Mouse (Mus musculus): ENCODE data around the gene Olfr777. TPM values are rescaled to one million over a fixed set of nuclear protein-coding genes. Genes with fewer than 3 reads are reported as not detected.
"Not testable (repeated sequence)": the region's sequence is repeated elsewhere in the genome, so short reads cannot be mapped to it uniquely, and the experiment has no call there.

Gene Olfr777
- not detected in 2 replicates for polyA plus RNA-seq (2012; rRNA removed)
- polyA plus RNA-seq (2014; fragmentation: Nextera tagmentation; extraction: Ambion mirVana): not detected in 2 replicates

DNA sequence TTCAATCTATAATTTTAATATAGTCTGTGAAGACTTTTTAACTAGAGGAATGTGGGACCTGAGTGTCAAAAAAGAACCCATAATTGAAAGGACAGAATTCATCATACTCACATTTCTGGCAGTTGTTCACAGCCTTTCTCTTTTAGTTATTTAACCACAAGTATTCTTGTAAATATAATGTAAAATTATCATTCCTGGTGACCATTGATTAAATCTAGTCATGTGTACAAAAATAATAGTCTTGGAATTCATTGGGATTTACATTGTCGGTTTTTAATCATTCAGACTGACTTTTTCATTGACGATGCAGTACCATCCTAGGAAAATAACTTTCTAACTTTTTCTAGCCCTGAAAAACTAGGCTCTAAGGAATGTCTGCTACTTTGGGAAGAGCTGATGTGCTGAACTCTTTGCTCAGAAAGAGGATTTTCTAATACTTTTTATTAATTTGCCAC, at the start of gene Olfr777:
Olfr777 (minus strand) TSS at position 405 of the 455 bp plus-strand sequence.
- Histone ChIP-seq H3K36me3 (replicated peaks; ENCODE audit: control insufficient read depth, insufficient read depth, low read depth) (no peaks in the 10 kb centered on the region), H3K4me2 (ENCODE audit: low read depth) (no peak within 1 kb of the TSS), H3K9ac (replicated peaks) (no peak within 1 kb of the TSS), H3K4me1 (replicated peaks; ENCODE audit: control insufficient read depth in 2 of 2, insufficient read depth in 2 of 2, low read length in 1 of 2) (no peaks in the 10 kb centered on the region), H3K9me3 (ENCODE audit: control insufficient read depth, low read length) (no peaks in the 10 kb centered on the region), H3K27me3 (ENCODE audit: control insufficient read depth, insufficient read depth, low read length) (no peaks in the 10 kb centered on the region), H3K27ac (no peak within 1 kb of the TSS), H3K4me3 (ENCODE audit: insufficient read depth in 1 of 2, low read depth in 2 of 2, low read length in 2 of 2) (no peak within 1 kb of the TSS)
- no peak for ATAC-seq (ENCODE audit: insufficient read depth)
- 68% methylated on average over 2 of the region's 2 CpGs for WGBS (ENCODE audit: insufficient replicate concordance)
- DNase-seq (ENCODE audit: low read depth in 3 of 3, low spot score in 3 of 3): no peak
- no peak for TF ChIP-seq CTCF (IDR thresholded peaks at IDR 0.05; ENCODE audit: low read depth)
- TF ChIP-seq EP300 (IDR thresholded peaks at IDR 0.05; ENCODE audit: low read depth): no peak

DNA sequence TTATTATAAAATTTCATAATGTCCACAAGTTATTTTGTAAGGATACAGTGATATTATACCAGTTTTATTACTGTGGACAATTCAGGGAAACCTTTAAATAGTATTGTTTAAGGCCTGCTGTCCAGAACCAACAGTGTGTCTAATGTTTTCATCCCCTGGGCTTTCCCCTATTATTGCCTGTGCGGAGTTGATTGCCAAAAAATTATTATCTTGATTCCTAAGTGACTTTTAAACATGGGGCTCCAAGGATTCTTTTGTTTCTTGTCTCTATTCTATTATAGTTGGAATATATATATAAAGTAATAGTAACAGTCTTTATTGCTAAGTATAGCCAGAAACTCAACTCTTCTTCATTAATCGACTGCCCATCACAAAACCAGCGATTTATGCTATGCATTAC, 46.5 kb upstream of the Olfr777 start, which contains the start of gene Olfr780:
Olfr780 (plus strand) TSS at position 301 of the 400 bp plus-strand sequence.
- no peak within 1 kb of the TSS for H3K4me2 ChIP-seq (ENCODE audit: low read depth)
- H3K4me1 ChIP-seq (replicated peaks; ENCODE audit: control insufficient read depth in 2 of 2, insufficient read depth in 2 of 2, low read length in 1 of 2): no peaks in the 10 kb centered on the region
- no peak for DNase-seq (ENCODE audit: low read depth in 3 of 3, low spot score in 3 of 3)
- H3K4me3 ChIP-seq (ENCODE audit: insufficient read depth in 1 of 2, low read depth in 2 of 2, low read length in 2 of 2): no peak within 1 kb of the TSS
- no peak within 1 kb of the TSS for H3K27ac ChIP-seq
- no peak for ATAC-seq (ENCODE audit: insufficient read depth)
- TF ChIP-seq CTCF (IDR thresholded peaks at IDR 0.05; ENCODE audit: low read depth): no peak
- TF ChIP-seq EP300 (IDR thresholded peaks at IDR 0.05; ENCODE audit: low read depth): no peak
- no peak within 1 kb of the TSS for H3K9ac ChIP-seq (replicated peaks)
- H3K27me3 ChIP-seq (ENCODE audit: control insufficient read depth, insufficient read depth, low read length): no peaks in the 10 kb centered on the region
- H3K36me3 ChIP-seq (replicated peaks; ENCODE audit: control insufficient read depth, insufficient read depth, low read depth): no peaks in the 10 kb centered on the region
- no peaks in the 10 kb centered on the region for H3K9me3 ChIP-seq (ENCODE audit: control insufficient read depth, low read length)
- WGBS (ENCODE audit: insufficient replicate concordance): 48% methylated on average over 3 of the region's 3 CpGs

DNA sequence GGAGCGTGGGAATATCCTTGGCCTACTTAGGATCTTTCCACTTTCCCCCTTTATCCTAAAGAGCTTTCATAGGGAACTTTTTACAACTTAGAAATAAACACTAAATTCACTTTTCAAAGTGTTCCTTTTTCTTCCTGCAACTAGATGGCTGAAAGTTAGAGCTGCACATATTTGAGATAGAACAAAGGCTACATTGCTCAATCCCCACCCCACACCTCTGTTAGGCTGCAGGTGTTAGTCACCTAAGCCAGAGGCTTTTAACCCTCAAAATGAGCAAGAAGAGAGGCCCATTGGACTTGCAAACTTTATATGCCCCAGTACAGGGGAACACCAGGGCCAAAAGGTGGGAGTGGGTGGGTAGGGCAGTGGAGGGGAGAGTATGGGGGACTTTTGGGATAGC, 42.2 kb upstream of the Olfr777 start:
- not testable (repeated sequence) for H3K9me3 ChIP-seq (ENCODE audit: control insufficient read depth, low read length); H3K4me3 ChIP-seq (ENCODE audit: insufficient read depth in 1 of 2, low read depth in 2 of 2, low read length in 2 of 2); H3K9ac ChIP-seq (replicated peaks); DNase-seq (ENCODE audit: low read depth in 3 of 3, low spot score in 3 of 3); H3K4me1 ChIP-seq (replicated peaks; ENCODE audit: control insufficient read depth in 2 of 2, insufficient read depth in 2 of 2, low read length in 1 of 2); H3K27ac ChIP-seq; H3K4me2 ChIP-seq (ENCODE audit: low read depth); ATAC-seq (ENCODE audit: insufficient read depth); H3K27me3 ChIP-seq (ENCODE audit: control insufficient read depth, insufficient read depth, low read length); H3K36me3 ChIP-seq (replicated peaks; ENCODE audit: control insufficient read depth, insufficient read depth, low read depth)
- no CpG with 5 or more reads among the region's 1 CpGs for WGBS (ENCODE audit: insufficient replicate concordance)

DNA sequence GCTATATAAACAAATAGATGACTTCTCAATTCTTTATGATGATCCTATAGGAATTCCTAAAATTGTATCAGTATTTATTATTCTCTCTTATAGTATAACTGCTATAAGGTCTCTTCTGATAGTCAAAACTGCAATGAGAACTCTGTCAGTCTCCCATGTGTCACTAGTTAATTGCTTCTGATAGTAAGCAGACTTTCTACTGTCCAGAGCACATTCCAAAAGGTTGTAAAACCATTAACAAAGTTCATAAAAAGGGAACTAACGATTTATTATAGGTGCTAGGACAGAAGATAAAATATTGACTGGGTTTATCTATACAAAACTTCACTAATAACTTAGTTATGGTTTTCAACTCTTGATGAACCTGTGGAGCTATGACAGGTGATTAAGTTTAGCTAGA, 41.7 kb upstream of the Olfr777 start:
- DNase-seq (ENCODE audit: low read depth in 3 of 3, low spot score in 3 of 3); H3K36me3 ChIP-seq (replicated peaks; ENCODE audit: control insufficient read depth, insufficient read depth, low read depth); H3K9me3 ChIP-seq (ENCODE audit: control insufficient read depth, low read length); ATAC-seq (ENCODE audit: insufficient read depth); H3K4me3 ChIP-seq (ENCODE audit: insufficient read depth in 1 of 2, low read depth in 2 of 2, low read length in 2 of 2); H3K4me1 ChIP-seq (replicated peaks; ENCODE audit: control insufficient read depth in 2 of 2, insufficient read depth in 2 of 2, low read length in 1 of 2); H3K27ac ChIP-seq; H3K27me3 ChIP-seq (ENCODE audit: control insufficient read depth, insufficient read depth, low read length); H3K4me2 ChIP-seq (ENCODE audit: low read depth); H3K9ac ChIP-seq (replicated peaks): not testable (repeated sequence)
- 29% methylated on average over 1 of the region's 1 CpGs for WGBS (ENCODE audit: insufficient replicate concordance)

DNA sequence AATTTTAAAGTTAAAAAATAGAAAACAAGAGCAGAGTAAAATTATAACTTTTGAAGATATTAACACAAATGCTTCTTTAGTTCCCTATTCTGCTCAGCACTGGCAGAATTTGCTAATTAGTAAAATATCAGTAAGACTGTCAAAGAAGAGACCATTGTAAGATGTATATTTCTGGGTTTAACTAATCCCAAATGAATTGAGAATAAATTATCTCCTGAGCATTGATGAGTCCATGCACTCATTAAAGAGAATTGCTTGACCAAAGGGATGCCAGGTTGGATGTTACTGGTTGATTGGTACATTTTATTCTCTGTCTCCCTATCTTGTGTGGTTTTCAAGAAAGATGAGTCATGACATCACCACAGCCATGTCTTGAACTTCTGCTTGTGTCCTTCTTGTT, 12.5 kb downstream of the Olfr777 start, which contains the start of gene Olfr776:
Olfr776 (plus strand) TSS at position 301 of the 400 bp plus-strand sequence.
- H3K27me3 ChIP-seq (ENCODE audit: control insufficient read depth, insufficient read depth, low read length): no peaks in the 10 kb centered on the region
- no peak within 1 kb of the TSS for H3K4me2 ChIP-seq (ENCODE audit: low read depth)
- no peaks in the 10 kb centered on the region for H3K36me3 ChIP-seq (replicated peaks; ENCODE audit: control insufficient read depth, insufficient read depth, low read depth)
- H3K9ac ChIP-seq (replicated peaks): no peak within 1 kb of the TSS
- no peak for TF ChIP-seq CTCF (IDR thresholded peaks at IDR 0.05; ENCODE audit: low read depth)
- no peak for TF ChIP-seq EP300 (IDR thresholded peaks at IDR 0.05; ENCODE audit: low read depth)
- H3K4me3 ChIP-seq (ENCODE audit: insufficient read depth in 1 of 2, low read depth in 2 of 2, low read length in 2 of 2): no peak within 1 kb of the TSS
- H3K27ac ChIP-seq: no peak within 1 kb of the TSS
- ATAC-seq (ENCODE audit: insufficient read depth) (no peak), DNase-seq (ENCODE audit: low read depth in 3 of 3, low spot score in 3 of 3) (no peak)
- no peaks in the 10 kb centered on the region for H3K9me3 ChIP-seq (ENCODE audit: control insufficient read depth, low read length)
- H3K4me1 ChIP-seq (replicated peaks; ENCODE audit: control insufficient read depth in 2 of 2, insufficient read depth in 2 of 2, low read length in 1 of 2): no peaks in the 10 kb centered on the region

Data from liver, embryonic 14.5 days (tissue).